Mouse (Mus musculus): ENCODE measurements at regions not wholly inside any gene's neighbourhood (a gene's known extent, or its start where the extent isn't known, plus 50 kb on each side); places are given as distances from the start of the nearest gene placed in this dataset.
"Not testable (repeated sequence)": the region's sequence is repeated elsewhere in the genome, so short reads cannot be mapped to it uniquely, and the experiment has no call there.

GRCm38 (mm10) chrX:94785983-94786382, 61.6 kb downstream of the Zxdb start:
- ChIA-PET CTCF (no interaction called here), POLR2A (no interaction called here)
- H3K27me3 ChIP-seq = peaks cover 13% of the 10 kb centered on the region
- TF ChIP-seq CTCF (IDR thresholded peaks at IDR 0.05) = no peak
- in situ Hi-C loops (cut with MboI; ENCODE audit: low pct_unique_long_range_greater_than_20kb) = loop anchor here (25.0 kb wide), 1 partner anchor 549 kb away; the partner anchor contains the start of gene Klhl15
- DNase-seq (ENCODE audit: low read depth, low spot score) = no peak
- ATAC-seq = no peak

GRCm38 (mm10) chrX:94788331-94788920, 64.1 kb downstream of the Zxdb start:
- DNase-seq (ENCODE audit: low read depth, low spot score) (no peak), ATAC-seq (no peak)
- ChIA-PET CTCF (no interaction called here), POLR2A (interaction anchor here (0.5 kb wide), 1 partner anchor 1047 kb away, joined by 3 read pairs; no protein-coding TSS in a partner anchor)
- no peak for TF ChIP-seq CTCF (IDR thresholded peaks at IDR 0.05)
- H3K27me3 ChIP-seq = peaks cover 22% of the 10 kb centered on the region
- in situ Hi-C loops (cut with MboI; ENCODE audit: low pct_unique_long_range_greater_than_20kb) = loop anchor here (25.0 kb wide), 1 partner anchor 551 kb away; the partner anchor contains the start of gene Klhl15

GRCm38 (mm10) chrX:94796845-94797244, 72.5 kb downstream of the Zxdb start:
- POLR2A ChIA-PET; DNase-seq (ENCODE audit: low read depth, low spot score); CTCF ChIA-PET: not testable (repeated sequence)
- H3K27me3 ChIP-seq = peaks cover 17% of the 10 kb centered on the region
- in situ Hi-C loops (cut with MboI; ENCODE audit: low pct_unique_long_range_greater_than_20kb) = loop anchor here (25.0 kb wide), 1 partner anchor 560 kb away; the partner anchor contains the start of gene Klhl15
- ATAC-seq = peak; percentile 29

GRCm38 (mm10) chrX:94797348-94798182, 73.2 kb downstream of the Zxdb start:
- POLR2A ChIA-PET; CTCF ChIA-PET; DNase-seq (ENCODE audit: low read depth, low spot score): not testable (repeated sequence)
- ATAC-seq = peak; percentile 58
- in situ Hi-C loops (cut with MboI; ENCODE audit: low pct_unique_long_range_greater_than_20kb) = loop anchor here (25.0 kb wide), 1 partner anchor 560 kb away; the partner anchor contains the start of gene Klhl15
- peaks cover 10% of the 10 kb centered on the region for H3K27me3 ChIP-seq

GRCm38 (mm10) chrX:94798183-94798619, 73.8 kb downstream of the Zxdb start:
- DNase-seq (ENCODE audit: low read depth, low spot score); POLR2A ChIA-PET; H3K27me3 ChIP-seq; CTCF ChIA-PET: not testable (repeated sequence)
- ATAC-seq = peak; percentile 75
- in situ Hi-C loops (cut with MboI; ENCODE audit: low pct_unique_long_range_greater_than_20kb) = loop anchor here (25.0 kb wide), 1 partner anchor 561 kb away; the partner anchor contains the start of gene Klhl15

- ATAC-seq; in situ Hi-C loops (cut with MboI; ENCODE audit: low pct_unique_long_range_greater_than_20kb); CTCF ChIA-PET; DNase-seq (ENCODE audit: low read depth, low spot score); POLR2A ChIA-PET; H3K27me3 ChIP-seq: not testable (repeated sequence)
These were observed 88.4 kb downstream of the Zxdb start for GRCm38 (mm10) chrX:94812760-94813159.

GRCm38 (mm10) chrX:94827524-94827923, 103.2 kb downstream of the Zxdb start:
- H3K27me3 ChIP-seq; POLR2A ChIA-PET; in situ Hi-C loops (cut with MboI; ENCODE audit: low pct_unique_long_range_greater_than_20kb); ATAC-seq; CTCF ChIA-PET; DNase-seq (ENCODE audit: low read depth, low spot score): not testable (repeated sequence)

- POLR2A ChIA-PET; H3K27me3 ChIP-seq; CTCF ChIA-PET; in situ Hi-C loops (cut with MboI; ENCODE audit: low pct_unique_long_range_greater_than_20kb); DNase-seq (ENCODE audit: low read depth, low spot score): not testable (repeated sequence)
- TF ChIP-seq CTCF (IDR thresholded peaks at IDR 0.05) = peak; percentile 47
- ATAC-seq = peak; percentile 93
These were observed 119.9 kb downstream of the Zxdb start for GRCm38 (mm10) chrX:94844110-94844779.

- H3K27me3 ChIP-seq; DNase-seq (ENCODE audit: low read depth, low spot score); CTCF ChIA-PET; ATAC-seq; POLR2A ChIA-PET; in situ Hi-C loops (cut with MboI; ENCODE audit: low pct_unique_long_range_greater_than_20kb): not testable (repeated sequence)
These were observed 125.2 kb downstream of the Zxdb start for GRCm38 (mm10) chrX:94849549-94849948.

- H3K27me3 ChIP-seq = peaks cover 46% of the 10 kb centered on the region
- ATAC-seq (no peak), DNase-seq (ENCODE audit: low read depth, low spot score) (no peak)
- TF ChIP-seq CTCF (IDR thresholded peaks at IDR 0.05) = no peak
- in situ Hi-C loops (cut with MboI; ENCODE audit: low pct_unique_long_range_greater_than_20kb) = no loop called here
- CTCF ChIA-PET = no interaction called here
- POLR2A ChIA-PET = no interaction called here
These were observed 133.1 kb downstream of the Zxdb start for GRCm38 (mm10) chrX:94857501-94857900.

GRCm38 (mm10) chrX:94857954-94858353, 133.6 kb downstream of the Zxdb start:
- TF ChIP-seq CTCF (IDR thresholded peaks at IDR 0.05) = no peak
- ChIA-PET POLR2A (no interaction called here), CTCF (no interaction called here)
- H3K27me3 ChIP-seq = peaks cover 48% of the 10 kb centered on the region
- DNase-seq (ENCODE audit: low read depth, low spot score) (no peak), ATAC-seq (no peak)
- in situ Hi-C loops (cut with MboI; ENCODE audit: low pct_unique_long_range_greater_than_20kb) = no loop called here
